Mouse (Mus musculus): ENCODE measurements around the gene Pphln1.
"Not testable (repeated sequence)": the region's sequence is repeated elsewhere in the genome, so short reads cannot be mapped to it uniquely, and the experiment has no call there.

Pphln1 gene

GRCm38 (mm10) chr15:93397826-93398698 is at the start of gene Pphln1, which contains the start of gene Zcrb1:
Gene Pphln1, plus strand, starts transcription at chr15:93398350.
Gene Zcrb1, minus strand, starts transcription at chr15:93398334.
- DNase-seq (ENCODE audit: low read depth, low spot score): peak; percentile 71

- no peak for DNase-seq (ENCODE audit: low read depth, low spot score)
Measured at GRCm38 (mm10) chr15:93358346-93359095, 39.6 kb upstream of the Pphln1 start.

GRCm38 (mm10) chr15:93365561-93365960 is 32.6 kb upstream of the Pphln1 start:
- DNase-seq (ENCODE audit: low read depth, low spot score): no peak

GRCm38 (mm10) chr15:93368558-93368957 is 29.6 kb upstream of the Pphln1 start:
- DNase-seq (ENCODE audit: low read depth, low spot score): no peak

- no peak for DNase-seq (ENCODE audit: low read depth, low spot score)
Measured at GRCm38 (mm10) chr15:93371838-93372237, 26.3 kb upstream of the Pphln1 start.

GRCm38 (mm10) chr15:93372525-93373119 is 25.5 kb upstream of the Pphln1 start:
- not testable (repeated sequence) for DNase-seq (ENCODE audit: low read depth, low spot score)

GRCm38 (mm10) chr15:93375696-93376095 is 22.5 kb upstream of the Pphln1 start:
- no peak for DNase-seq (ENCODE audit: low read depth, low spot score)

GRCm38 (mm10) chr15:93379177-93379576 is 19.0 kb upstream of the Pphln1 start:
- DNase-seq (ENCODE audit: low read depth, low spot score): peak; percentile 58

- no peak for DNase-seq (ENCODE audit: low read depth, low spot score)
Measured at GRCm38 (mm10) chr15:93381337-93381736, 16.8 kb upstream of the Pphln1 start.

- DNase-seq (ENCODE audit: low read depth, low spot score): no peak
Measured at GRCm38 (mm10) chr15:93397269-93397668, 881 bp upstream of the Pphln1 start.

- no peak for DNase-seq (ENCODE audit: low read depth, low spot score)
Measured at GRCm38 (mm10) chr15:93398699-93399540, 770 bp downstream of the Pphln1 start.

- no peak for DNase-seq (ENCODE audit: low read depth, low spot score)
Measured at GRCm38 (mm10) chr15:93401446-93401845, 3.3 kb downstream of the Pphln1 start.

- DNase-seq (ENCODE audit: low read depth, low spot score): no peak
Measured at GRCm38 (mm10) chr15:93402730-93403129, 4.6 kb downstream of the Pphln1 start.

GRCm38 (mm10) chr15:93404849-93405248 is 6.7 kb downstream of the Pphln1 start:
- DNase-seq (ENCODE audit: low read depth, low spot score): no peak

- no peak for DNase-seq (ENCODE audit: low read depth, low spot score)
Measured at GRCm38 (mm10) chr15:93405446-93405986, 7.4 kb downstream of the Pphln1 start.

GRCm38 (mm10) chr15:93406492-93406891 is 8.3 kb downstream of the Pphln1 start:
- DNase-seq (ENCODE audit: low read depth, low spot score): no peak

GRCm38 (mm10) chr15:93412445-93412844 is 14.3 kb downstream of the Pphln1 start:
- DNase-seq (ENCODE audit: low read depth, low spot score): no peak

- no peak for DNase-seq (ENCODE audit: low read depth, low spot score)
Measured at GRCm38 (mm10) chr15:93414456-93414855, 16.3 kb downstream of the Pphln1 start.

GRCm38 (mm10) chr15:93416300-93416699 is 18.1 kb downstream of the Pphln1 start:
- no peak for DNase-seq (ENCODE audit: low read depth, low spot score)

- DNase-seq (ENCODE audit: low read depth, low spot score): peak; percentile 32
Measured at GRCm38 (mm10) chr15:93420596-93420995, 22.4 kb downstream of the Pphln1 start.

- DNase-seq (ENCODE audit: low read depth, low spot score): peak; percentile 33
Measured at GRCm38 (mm10) chr15:93422537-93422936, 24.4 kb downstream of the Pphln1 start.
